Mouse (Mus musculus) heart, postnatal 36 days (tissue): ENCODE measurements around the gene Sumf2. TPM values are rescaled to one million over a fixed set of nuclear protein-coding genes. Genes with fewer than 3 reads are reported as not detected.

Source experiments
- DNase-seq, 2 experiments: peaks; one replicate each; pipeline ENCODE4 v3.0.0; 2021 to 2022
- intact Hi-C: fragments of 180-260 bp; cut with DNase I; formaldehyde crosslinking; loops from one replicate; pipeline ENCODE4 v1.15.1; 2025
- total RNA-seq, 2 experiments: library from RNA; stranded (reverse); gene quantifications; 2 replicates each; pipeline ENCODE4 v1.2.3; 2021

The Sumf2 gene
- total RNA-seq, 2 experiments from 2014 or later, result 8.8 to 8.9 TPM

GRCm38 (mm10) chr5:129907775-129908174 is 61.0 kb downstream of the Sumf2 start:
- DNase-seq, result no peak
- intact Hi-C loops, result loop anchor here (2.0 kb wide), 1 partner anchor 33 kb away; the partner anchor contains the start of gene Vkorc1l1

DNA sequence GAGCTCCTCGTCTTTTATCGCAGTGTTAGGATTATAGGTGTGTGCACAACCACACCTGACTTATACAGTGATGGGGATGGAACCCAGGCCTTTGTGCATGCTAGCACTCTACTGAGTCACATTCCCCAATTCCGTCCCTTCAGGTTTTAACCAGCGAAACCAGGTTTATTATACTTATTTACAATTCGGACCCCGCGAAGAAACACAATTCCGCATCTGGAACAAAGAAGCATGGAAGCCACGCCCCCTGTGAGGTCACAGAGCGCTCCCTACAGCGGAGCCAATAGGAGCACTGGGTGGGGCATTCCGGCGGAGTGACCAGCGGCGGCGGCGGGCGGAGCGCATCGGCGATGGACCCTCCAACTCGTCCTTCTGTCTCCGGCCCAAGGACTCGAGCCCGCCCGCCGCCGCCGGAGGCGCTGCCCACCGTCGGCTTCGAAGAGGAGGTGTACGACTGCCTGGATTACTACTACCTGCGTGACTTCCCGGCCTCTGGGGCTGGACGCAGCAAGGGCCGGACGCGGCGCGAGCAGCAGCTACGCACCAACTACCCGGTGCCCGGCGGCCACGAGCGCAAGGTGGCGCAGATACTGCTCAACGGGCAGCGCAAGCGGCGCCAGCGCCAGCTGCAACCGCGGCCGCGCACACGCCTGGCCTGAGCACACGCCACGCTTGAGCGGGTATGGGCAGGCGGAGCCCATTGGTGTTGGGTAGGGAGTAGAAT is 61.6 kb downstream of the Sumf2 start, which contains the start of gene Nupr1l:
Gene Nupr1l, plus strand, starts transcription at position 299 of the 724 bp plus-strand sequence.
- DNase-seq, result peak; percentile 87 to 90
- intact Hi-C loops, result loop anchor here (2.0 kb wide), 1 partner anchor 32 kb away; the partner anchor contains the start of gene Vkorc1l1

- intact Hi-C loops, result loop anchor here (2.0 kb wide), 1 partner anchor 32 kb away; the partner anchor contains the start of gene Vkorc1l1
- no peak for DNase-seq
Measured at GRCm38 (mm10) chr5:129909147-129909546, 62.4 kb downstream of the Sumf2 start.

DNA sequence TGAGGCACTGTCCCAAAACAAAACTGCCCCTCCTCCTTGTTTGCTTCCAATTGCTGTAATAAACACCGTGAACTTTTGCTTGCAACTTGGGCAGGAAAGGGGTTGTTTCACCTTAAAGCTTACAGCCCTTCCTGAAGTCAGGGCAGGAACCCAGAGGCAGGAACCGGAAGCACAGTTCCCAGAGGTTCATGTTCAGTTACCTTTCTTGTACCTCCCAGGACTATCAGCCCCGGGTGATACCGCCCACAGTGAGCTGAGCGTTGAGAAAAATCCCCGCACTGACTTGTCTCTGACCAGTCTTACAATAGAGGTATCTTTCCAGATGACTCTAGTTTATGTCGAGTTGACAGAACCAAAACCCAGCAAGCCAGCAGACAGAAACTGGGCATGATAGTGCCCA is 62.8 kb downstream of the Sumf2 start:
- intact Hi-C loops, result loop anchor here (2.0 kb wide), 1 partner anchor 31 kb away; the partner anchor contains the start of gene Vkorc1l1
- no peak for DNase-seq

Other genes starting within 250 kb of the Sumf2 start
- gene Zfp11, start 176.9 kb upstream of the Sumf2 start, total RNA-seq, result 1 to 10 TPM; 2.6 to 3.2 TPM
- gene Sept14, start 138.5 kb upstream of the Sumf2 start, total RNA-seq, result not detected
- gene Mrps17, start 131.5 kb upstream of the Sumf2 start, total RNA-seq, result 10 to 100 TPM; 81.3 to 87.3 TPM
- gene Nipsnap2, start 121.9 kb upstream of the Sumf2 start, total RNA-seq, result 100 to 1,000 TPM; 766 to 842 TPM
- gene Psph, start 59.5 kb upstream of the Sumf2 start, total RNA-seq, result 10 to 100 TPM in 1 of 2 experiments, 1 to 10 TPM in 1; 7.8 to 12.9 TPM
- 1,000 to 10,000 TPM; 1,104 TPM for gene Chchd2, start 40.5 kb downstream of the Sumf2 start, total RNA-seq
- gene Zbed5, start 48.7 kb downstream of the Sumf2 start, total RNA-seq, result under 1 TPM; 0.39 to 0.51 TPM
- gene Phkg1, start 51.6 kb downstream of the Sumf2 start, total RNA-seq, result 10 to 100 TPM; 17.3 to 19.8 TPM
- gene Nupr1l, start 61.6 kb downstream of the Sumf2 start, total RNA-seq, result under 1 TPM; 0.58 to 0.98 TPM
- gene Vkorc1l1, start 95.0 kb downstream of the Sumf2 start, total RNA-seq, result 10 to 100 TPM; 16.4 to 18.4 TPM
- gene Gusb, start 156.1 kb downstream of the Sumf2 start, total RNA-seq, result 10 to 100 TPM; 13.3 to 15.6 TPM
- 1 to 10 TPM; 8.4 to 9.1 TPM for gene Asl, start 182.3 kb downstream of the Sumf2 start, total RNA-seq
- gene Crcp, start 182.3 kb downstream of the Sumf2 start, total RNA-seq, result 10 to 100 TPM; 14.2 to 14.4 TPM
- 10 to 100 TPM; 12.0 to 12.8 TPM for gene Tpst1, start 226.3 kb downstream of the Sumf2 start, total RNA-seq